Mouse (Mus musculus) ovary, postnatal 10 days (tissue): ENCODE data around the gene Atad2b.

ENCODE experiments used
- DNase-seq: peaks from one replicate; pipeline ENCODE4 v3.0.0; 2022; ENCODE audit warnings: low spot score

Gene Atad2b

DNA sequence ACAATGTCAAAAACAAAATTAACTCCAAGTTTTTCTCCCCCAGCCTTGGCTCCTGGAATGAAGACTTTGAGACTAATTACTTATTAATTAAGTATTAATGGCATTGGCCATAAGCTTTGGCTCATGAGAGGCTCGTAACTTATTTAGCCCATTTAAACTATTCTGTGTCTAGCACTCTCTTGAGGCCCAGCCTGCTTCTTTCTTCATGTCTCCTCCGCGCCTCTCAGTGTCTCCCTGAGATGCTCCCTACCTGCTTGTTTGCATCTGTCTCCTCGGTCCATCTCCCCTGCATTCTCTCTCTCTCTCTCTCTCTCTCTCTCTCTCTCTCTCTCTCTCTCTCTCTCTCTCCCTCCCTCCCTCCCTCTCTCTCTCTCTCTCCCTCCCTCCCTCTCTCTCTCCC lies 164.3 kb downstream of the Atad2b start:
- no peak for DNase-seq

DNA sequence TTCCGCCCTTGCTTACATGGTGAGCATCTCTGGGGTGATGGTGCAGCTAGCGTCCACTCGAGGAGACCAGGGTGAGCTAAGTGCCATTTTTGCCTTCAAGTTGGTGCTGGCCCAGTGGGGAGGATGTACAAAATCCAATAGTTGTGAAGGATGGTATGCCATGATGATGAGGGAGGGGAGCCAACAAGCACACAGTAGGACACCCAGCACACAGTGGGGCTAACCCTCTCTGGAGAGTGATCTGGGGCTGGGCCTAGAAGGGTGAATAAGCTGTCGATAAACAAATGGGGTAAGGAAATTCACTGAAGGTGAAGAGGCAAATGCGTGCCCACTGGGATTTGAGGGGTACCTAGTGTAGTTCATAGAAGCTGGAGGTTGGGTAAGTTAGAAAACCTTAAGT lies 167.6 kb downstream of the Atad2b start:
- DNase-seq, result no peak

DNA sequence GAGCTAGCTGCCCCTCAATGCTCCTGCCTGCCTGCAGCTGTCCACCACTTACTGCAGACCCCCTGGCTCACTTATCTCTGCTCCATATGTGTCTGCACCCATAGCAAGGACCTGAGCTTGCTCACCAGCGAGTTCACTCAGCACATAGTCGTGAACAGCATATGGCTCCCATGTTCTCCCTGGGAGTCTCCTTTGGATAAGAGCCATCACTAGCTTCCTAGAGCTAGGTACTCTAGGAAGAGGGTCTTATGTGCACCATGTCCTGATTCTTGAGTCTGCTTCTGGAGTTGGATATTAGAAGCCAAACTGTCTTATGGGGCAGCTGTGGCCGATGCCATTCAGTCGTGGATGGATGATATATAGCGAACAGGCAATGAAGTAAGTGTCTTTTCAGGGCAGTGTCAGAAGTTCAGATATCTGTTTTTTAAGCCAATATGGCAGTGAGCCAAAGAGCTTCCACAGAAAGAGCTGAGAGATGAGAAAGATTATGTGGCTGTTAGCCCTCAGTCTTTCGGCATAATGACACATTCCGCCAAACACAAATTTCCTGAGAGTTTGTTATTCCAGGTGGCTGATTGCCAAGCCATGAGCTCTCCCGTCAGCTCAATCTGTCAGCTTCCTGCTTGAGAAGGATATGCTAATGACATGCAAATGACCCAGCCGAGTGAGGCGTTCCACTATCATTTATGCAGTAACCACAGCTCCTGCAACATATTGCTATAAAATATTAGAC lies 170.8 kb downstream of the Atad2b start:
- no peak for DNase-seq

DNA sequence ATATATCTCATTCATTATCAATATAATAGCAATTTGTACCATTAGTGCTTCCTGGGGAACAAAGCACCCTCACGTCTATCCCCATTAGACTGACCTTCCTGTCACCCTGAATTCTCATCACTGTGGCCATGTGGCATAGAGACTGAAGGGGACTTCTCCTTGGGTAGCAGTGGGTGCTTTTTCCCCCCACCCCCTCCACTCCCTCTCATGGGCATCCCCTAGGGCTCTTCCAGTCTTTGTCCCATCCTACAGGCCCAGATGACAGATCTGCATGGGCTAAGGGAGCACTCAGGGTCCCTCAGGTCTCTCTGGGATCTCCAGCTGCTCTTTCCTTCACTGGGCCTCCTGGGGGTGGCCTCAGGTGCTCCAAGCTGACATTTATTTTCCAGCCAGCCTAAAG lies 171.5 kb downstream of the Atad2b start:
- no peak for DNase-seq
